Mouse (Mus musculus): ENCODE measurements at regions not wholly inside any gene's neighbourhood (a gene's known extent, or its start where the extent isn't known, plus 50 kb on each side); places are given as distances from the start of the nearest gene placed in this dataset.

- ATAC-seq (replicated peaks; ENCODE audit: low FRiP score, poor library complexity, severe bottlenecking) = no peak
Measured at GRCm38 (mm10) chr3:149300002-149300401, 309.6 kb upstream of the Adgrl2 start.

DNA sequence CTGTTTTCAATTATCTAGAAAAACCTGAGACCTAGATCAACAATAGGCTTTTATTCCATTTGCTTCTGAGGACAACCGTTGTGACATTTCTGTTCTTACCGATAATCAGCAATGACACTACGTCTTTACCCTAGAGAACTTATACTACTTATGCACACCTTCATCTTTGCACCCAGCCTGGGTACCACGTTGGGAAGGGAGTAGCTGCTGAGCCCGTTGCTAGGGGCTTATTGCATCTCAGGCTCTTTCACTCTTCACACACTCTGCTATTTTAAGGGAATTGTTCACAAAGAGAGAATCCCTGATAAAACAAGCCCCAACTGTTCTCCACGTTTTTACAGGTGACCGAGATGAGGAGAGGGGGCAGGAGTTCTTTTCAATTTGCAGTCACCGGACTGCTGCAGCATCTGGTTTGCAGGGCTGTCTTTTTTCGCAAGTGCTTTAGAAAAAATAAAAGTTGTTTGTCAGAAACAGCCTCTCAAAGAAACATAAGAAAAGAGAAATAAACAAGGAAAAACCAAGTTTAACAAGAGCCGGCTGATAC lies 306.1 kb upstream of the Adgrl2 start:
- no peak for ATAC-seq (replicated peaks; ENCODE audit: low FRiP score, poor library complexity, severe bottlenecking)

- ATAC-seq (replicated peaks; ENCODE audit: low FRiP score, poor library complexity, severe bottlenecking) = no peak
Measured at GRCm38 (mm10) chr3:149295942-149296341, 305.6 kb upstream of the Adgrl2 start.

GRCm38 (mm10) chr3:149295257-149295831 lies 305.0 kb upstream of the Adgrl2 start:
- no peak for ATAC-seq (replicated peaks; ENCODE audit: low FRiP score, poor library complexity, severe bottlenecking)

- no peak for ATAC-seq (replicated peaks; ENCODE audit: low FRiP score, poor library complexity, severe bottlenecking)
Measured at GRCm38 (mm10) chr3:149294445-149294844, 304.1 kb upstream of the Adgrl2 start.

DNA sequence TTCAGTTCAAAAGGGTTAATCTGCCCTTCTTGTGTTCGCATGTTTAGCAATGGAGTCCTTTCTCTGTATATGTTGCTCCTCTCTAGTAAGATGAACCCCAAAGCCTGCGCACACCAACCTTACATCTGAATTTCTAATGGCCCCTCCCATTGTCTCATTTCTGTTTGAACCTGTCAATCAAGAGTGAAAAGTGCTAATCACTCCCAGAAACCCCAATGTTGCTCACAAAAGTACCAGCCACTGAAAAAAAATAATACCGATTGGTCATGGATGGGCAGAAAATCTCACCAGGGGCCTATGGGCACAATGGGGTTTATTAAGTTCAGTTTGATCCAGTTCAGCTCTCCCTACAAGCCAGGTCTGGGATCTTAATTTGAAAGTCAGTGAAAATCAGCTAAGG lies 302.1 kb upstream of the Adgrl2 start:
- ATAC-seq (replicated peaks; ENCODE audit: low FRiP score, poor library complexity, severe bottlenecking) = no peak

GRCm38 (mm10) chr3:149291473-149291872 lies 301.1 kb upstream of the Adgrl2 start:
- no peak for ATAC-seq (replicated peaks; ENCODE audit: low FRiP score, poor library complexity, severe bottlenecking)

DNA sequence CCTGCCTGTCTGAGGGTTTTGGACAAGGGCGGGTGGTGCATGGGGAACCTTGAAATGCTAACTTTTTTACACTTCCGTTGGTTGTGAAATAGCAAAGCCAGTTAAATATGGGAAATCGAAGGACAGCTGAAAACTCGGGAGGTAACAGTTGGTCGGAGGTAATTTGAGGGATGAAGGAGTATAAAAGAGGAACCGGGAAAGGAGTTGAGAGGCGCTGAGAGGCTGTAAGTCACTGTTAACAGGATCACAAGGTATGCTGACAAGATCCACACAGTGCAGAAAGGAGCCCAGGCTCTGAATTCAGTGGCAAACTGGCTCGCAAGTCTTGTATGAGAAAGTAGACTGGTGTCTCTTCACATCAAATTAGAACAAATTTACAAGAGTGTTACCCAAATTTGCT lies 299.9 kb upstream of the Adgrl2 start:
- ATAC-seq (replicated peaks; ENCODE audit: low FRiP score, poor library complexity, severe bottlenecking) = no peak

GRCm38 (mm10) chr3:149287080-149287479 lies 296.7 kb upstream of the Adgrl2 start:
- no peak for ATAC-seq (replicated peaks; ENCODE audit: low FRiP score, poor library complexity, severe bottlenecking)

GRCm38 (mm10) chr3:149284976-149285375 lies 294.6 kb upstream of the Adgrl2 start:
- ATAC-seq (replicated peaks; ENCODE audit: low FRiP score, poor library complexity, severe bottlenecking) = no peak

GRCm38 (mm10) chr3:149280807-149281789 lies 290.7 kb upstream of the Adgrl2 start:
- no peak for ATAC-seq (replicated peaks; ENCODE audit: low FRiP score, poor library complexity, severe bottlenecking)

- ATAC-seq (replicated peaks; ENCODE audit: low FRiP score, poor library complexity, severe bottlenecking) = no peak
Measured at GRCm38 (mm10) chr3:149279338-149279737, 289.0 kb upstream of the Adgrl2 start.

DNA sequence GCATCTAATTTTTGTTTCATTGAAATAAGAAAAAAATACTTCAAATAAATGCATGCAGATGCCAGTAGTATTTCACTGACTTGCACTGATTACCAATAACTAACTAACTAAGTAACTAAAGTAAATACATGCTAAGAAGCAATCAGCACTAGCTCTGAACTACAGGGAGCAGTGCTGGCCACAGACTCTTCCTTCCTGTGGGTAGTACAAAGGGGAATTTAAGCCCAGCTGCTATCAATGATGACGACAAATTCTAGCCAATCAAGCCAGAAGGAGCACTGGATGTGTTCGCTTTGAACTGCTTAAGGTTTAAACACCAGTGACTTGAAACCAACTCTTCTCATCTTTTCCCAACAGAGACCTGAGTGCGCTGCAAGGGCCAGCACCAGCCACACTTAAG lies 287.5 kb upstream of the Adgrl2 start:
- no peak for ATAC-seq (replicated peaks; ENCODE audit: low FRiP score, poor library complexity, severe bottlenecking)

DNA sequence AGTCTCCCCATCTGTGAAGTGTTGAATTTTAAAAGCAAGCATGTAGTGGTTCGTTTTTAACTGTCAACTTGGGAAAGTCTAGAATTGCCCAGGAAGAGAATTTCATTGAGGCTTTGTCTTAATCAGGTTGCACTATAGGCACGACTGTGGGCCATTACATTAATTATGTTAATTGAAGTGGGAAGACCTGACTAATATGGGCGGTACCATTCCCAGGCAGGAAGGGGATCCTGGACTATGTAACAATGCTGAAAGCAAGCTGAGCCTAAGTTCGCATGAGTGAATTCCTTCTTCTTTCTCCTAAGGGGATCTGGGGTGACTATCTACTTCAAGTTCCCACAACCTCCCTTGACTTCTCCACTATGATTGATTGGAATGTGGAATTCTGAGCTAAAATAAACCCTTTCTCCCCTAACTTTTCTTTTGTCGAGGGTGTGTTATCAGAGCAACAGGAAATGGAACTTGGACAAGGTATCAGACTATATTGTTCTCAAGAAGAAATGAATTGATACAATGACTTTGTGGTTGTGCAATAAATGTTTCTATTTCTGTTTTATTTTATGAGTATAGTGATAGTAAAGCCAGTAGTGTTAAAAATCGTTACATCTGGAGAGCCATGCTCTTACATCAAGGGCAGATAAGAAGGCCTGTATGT lies 285.2 kb upstream of the Adgrl2 start:
- no peak for ATAC-seq (replicated peaks; ENCODE audit: low FRiP score, poor library complexity, severe bottlenecking)

DNA sequence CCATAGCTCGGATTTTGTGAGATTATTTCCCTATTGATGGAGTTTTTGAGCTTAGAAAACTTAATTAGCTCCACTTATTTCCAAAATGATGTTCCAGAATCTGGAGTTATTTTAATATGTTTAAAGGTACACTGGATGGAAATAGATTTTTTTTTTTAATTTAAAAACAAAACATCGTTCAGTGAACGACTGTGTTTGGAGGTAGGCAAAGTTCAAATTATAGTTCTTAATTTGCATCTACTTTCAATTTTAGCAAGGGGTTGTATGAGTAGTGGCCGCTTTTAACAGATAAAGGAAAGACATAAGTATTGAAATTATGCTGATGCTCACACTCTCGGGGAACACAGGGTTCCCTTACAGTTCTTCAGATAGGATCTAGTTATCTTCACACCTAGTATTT lies 284.6 kb upstream of the Adgrl2 start:
- ATAC-seq (replicated peaks; ENCODE audit: low FRiP score, poor library complexity, severe bottlenecking) = no peak

DNA sequence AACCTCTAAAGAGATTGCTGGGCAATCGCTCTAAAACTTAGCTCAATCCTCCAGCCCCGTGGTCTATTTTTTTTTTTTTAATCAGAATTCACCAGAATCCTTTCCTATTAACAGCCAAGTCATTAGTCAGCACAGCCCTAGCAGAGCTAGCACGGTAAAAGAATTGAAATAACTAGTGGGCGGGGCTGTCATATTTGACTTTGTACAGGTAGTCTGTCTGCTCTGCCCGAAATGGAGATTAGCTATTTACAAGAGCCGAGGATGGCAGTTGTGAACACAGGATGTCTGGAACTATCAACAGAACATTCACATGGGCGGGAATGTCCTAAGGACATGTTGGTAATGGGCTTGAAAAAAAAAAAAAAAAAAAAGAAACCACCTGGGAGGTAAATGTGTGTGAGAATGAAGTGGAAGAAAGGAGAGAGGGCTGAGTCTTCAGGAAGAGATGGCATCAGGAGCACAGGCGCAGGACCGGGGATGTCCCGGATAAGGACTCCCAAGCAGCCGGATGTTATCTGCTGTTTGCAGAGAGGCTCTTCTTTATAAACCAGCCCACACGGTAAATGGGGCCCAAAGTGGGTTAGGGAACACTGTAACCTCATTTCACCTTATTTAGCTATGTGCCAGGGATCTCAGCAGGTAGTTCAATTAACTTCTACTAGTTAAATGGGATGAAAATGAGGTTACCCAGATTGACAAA lies 283.8 kb upstream of the Adgrl2 start:
- ATAC-seq (replicated peaks; ENCODE audit: low FRiP score, poor library complexity, severe bottlenecking) = no peak

DNA sequence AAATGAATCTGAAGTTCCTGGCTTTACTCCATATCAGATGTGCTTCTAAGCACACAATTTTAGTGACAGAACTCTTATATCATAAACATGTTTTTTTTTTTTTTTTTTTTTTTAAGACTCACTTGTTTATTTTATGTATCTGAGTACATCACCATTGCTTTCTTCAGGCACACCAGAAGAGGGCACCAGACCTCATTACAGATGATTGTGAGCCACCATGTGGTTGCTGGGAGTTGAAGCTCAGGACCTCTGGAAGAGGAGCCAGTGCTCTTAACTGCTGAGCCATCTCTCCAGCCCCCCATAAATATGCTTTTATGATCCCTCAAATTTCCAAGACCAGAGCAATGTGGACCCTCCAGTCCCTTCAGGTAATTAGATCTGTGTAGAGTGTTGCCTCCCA lies 280.1 kb upstream of the Adgrl2 start:
- ATAC-seq (replicated peaks; ENCODE audit: low FRiP score, poor library complexity, severe bottlenecking) = no peak

DNA sequence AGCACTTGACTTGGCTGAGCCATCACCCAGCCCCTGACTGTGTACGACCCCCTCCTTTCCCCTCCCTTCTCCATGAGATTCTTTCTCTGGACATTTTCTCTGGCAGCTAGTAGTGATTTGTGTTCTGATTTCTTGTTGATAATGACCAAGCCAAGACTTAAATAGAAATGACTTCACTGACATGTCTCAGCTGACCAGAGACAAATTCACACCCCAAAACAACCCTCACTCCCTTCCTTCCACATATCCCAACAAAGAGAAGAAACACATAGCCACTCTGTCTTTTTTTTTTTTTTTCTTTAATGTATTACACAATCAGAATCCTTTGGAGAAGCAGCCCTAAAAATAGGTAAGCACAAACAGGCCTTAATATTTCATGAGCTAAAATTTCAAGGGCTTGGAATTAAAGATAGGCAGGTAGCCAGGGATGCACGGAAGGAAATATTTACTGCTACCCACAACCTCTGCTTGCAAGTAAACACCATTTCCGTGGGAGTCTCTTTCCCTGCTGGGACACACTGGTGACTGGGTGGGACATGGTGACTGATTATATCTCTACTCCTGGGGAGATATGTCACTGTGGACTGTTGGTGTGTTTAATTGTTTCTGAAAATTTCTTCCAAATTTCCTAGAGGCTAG lies 272.1 kb upstream of the Adgrl2 start:
- ATAC-seq (replicated peaks; ENCODE audit: low FRiP score, poor library complexity, severe bottlenecking) = no peak

DNA sequence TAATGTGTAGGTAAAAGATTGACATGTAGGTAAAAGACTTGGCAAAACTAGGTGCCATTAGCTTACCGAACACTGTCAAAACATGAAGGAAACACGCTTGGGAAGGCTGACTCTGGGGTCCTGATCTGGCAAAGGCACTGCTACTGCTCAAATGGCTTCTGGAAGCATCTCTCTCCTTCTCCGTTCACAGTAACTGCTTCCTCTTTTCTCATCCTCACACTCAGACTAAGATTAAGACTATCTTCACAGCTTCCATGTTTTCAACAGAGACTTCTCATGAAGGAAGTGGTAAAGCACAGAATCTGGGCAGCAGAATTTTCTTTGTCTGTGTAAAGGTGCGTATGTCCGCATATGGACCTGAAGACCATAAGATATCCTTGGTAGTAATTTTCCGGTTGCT lies 271.4 kb upstream of the Adgrl2 start:
- no peak for ATAC-seq (replicated peaks; ENCODE audit: low FRiP score, poor library complexity, severe bottlenecking)

- no peak for ATAC-seq (replicated peaks; ENCODE audit: low FRiP score, poor library complexity, severe bottlenecking)
Measured at GRCm38 (mm10) chr3:149258826-149259225, 268.5 kb upstream of the Adgrl2 start.

All from erythroid progenitor cell, adult 5-6 weeks (primary cell).